Mouse (Mus musculus): ENCODE data around the gene Mn1.

GRCm38 (mm10) chr5:111391485-111391884, 25.7 kb upstream of the Mn1 start:
- TF ChIP-seq EP300 (optimal IDR thresholded peaks at IDR 0.05) (no peak), CTCF (IDR thresholded peaks at IDR 0.05; ENCODE audit: low read depth) (no peak)
